Mouse (Mus musculus) right cerebral cortex, postnatal 10 days (tissue): ENCODE measurements at regions not wholly inside any gene's neighbourhood (a gene's known extent, or its start where the extent isn't known, plus 50 kb on each side); places are given as distances from the start of the nearest gene placed in this dataset.

Source experiments
- DNase-seq, 2 experiments: peaks; one replicate each; pipeline ENCODE4 v3.0.0; 2021; ENCODE audit warnings: low spot score in 2 of 2

GRCm38 (mm10) chr9:79430417-79430816 lies 288.2 kb downstream of the Col12a1 start:
- no peak for DNase-seq

DNA sequence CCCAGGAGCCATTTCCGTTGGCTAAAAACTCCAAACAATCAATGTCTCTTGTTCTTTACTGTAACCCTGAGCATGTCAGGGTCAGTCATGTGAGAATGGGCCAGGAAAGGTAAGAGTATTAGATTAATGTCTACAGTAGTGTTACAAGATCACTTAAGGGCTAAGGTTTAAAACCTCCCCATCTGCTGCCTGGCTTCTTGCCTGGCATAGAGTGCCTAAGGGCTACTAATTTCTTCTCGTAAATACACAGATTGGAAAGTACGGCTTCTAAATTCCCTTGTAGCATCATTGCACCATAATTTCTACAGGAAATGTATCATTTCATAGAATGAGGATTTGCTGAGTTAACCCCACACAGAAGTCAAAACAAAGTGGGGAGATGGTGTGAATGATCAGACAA lies 281.0 kb downstream of the Col12a1 start:
- DNase-seq: no peak

GRCm38 (mm10) chr9:79439233-79439960 lies 279.2 kb downstream of the Col12a1 start:
- DNase-seq: no peak

DNA sequence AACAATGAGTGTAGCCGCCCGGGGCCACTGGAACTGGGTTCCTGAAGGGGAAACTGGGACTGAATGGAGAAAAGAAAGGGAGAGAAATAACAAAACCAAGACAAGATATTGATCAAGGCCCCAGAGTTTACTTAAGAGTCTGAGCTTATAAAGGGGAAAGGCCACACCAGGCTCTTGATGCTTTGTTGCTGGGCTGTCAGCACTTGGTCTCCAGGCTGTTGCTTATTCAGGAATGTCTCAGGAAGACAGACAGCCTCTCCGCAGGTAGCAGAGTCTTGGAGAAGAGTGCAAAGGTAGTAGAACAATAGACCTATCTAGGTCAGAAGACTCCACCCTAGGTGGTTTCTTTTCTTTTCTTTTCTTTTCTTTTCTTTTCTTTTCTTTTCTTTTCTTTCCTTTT lies 263.4 kb downstream of the Col12a1 start:
- DNase-seq: no peak

GRCm38 (mm10) chr9:79479118-79479517 lies 239.5 kb downstream of the Col12a1 start:
- DNase-seq: no peak

- DNase-seq: no peak
Measured at GRCm38 (mm10) chr9:79500253-79500652, 218.4 kb downstream of the Col12a1 start.

DNA sequence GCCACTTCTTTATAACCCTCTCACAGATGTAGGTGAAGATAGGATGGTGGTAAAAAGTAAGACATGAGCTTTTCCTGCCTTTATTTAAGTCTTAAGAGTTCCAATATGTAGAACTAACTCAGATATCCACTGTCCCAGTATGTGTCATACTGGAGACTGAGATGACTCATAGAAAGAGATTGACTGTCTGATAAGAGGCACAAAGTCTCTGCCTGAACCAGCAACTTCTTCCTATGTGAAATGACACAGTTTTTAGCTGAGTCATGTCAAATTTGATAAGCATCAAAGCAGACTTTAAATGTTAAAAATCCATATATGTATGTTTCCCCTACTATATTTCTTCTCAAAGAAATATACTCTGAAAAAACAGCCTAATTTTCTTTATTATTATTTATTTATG lies 216.6 kb downstream of the Col12a1 start:
- DNase-seq: no peak

GRCm38 (mm10) chr9:79516384-79516783 lies 202.2 kb downstream of the Col12a1 start:
- DNase-seq: no peak

DNA sequence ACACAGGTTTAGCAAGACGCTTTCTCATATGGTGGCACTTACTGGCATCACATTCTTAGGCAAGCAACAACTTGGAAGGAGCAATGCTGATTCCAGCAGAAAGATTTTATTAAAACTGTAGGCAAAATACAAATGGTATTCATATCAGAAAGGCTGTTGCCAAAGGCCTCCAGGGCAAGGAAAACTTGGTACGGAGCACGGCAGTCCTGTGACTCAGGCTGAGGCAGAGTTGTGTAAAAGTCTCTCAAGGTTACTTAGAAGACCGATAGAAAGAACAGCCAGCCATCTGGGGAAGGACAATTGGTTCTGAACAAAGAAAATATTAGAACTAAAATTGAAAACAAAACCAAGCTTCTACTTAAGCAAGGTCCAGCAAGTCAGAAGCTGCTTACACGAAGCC lies 201.2 kb downstream of the Col12a1 start:
- DNase-seq: no peak

GRCm38 (mm10) chr9:79518640-79519039 lies 200.0 kb downstream of the Col12a1 start:
- no peak for DNase-seq

DNA sequence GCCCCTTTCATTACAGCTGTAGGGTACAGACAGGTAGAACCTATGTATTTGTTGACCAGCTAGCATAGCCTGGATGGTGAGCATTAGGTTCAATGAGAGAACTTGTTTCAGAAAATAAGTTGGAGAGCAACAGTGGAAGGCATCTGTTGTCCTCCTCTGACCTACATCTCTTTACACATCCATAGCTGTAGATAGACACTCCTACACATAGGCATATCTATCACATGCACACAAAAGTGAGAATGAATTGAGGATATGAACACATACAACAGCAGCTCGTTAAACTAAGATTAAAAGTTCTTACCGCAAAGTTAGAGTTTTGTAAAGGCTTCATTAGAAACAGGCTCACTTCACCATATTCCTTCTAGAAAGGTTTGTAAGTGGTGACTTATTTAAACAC lies 198.1 kb downstream of the Col12a1 start:
- no peak for DNase-seq

- DNase-seq: peak; percentile 26 to 31
Measured at GRCm38 (mm10) chr9:79523054-79523453, 195.6 kb downstream of the Col12a1 start.

DNA sequence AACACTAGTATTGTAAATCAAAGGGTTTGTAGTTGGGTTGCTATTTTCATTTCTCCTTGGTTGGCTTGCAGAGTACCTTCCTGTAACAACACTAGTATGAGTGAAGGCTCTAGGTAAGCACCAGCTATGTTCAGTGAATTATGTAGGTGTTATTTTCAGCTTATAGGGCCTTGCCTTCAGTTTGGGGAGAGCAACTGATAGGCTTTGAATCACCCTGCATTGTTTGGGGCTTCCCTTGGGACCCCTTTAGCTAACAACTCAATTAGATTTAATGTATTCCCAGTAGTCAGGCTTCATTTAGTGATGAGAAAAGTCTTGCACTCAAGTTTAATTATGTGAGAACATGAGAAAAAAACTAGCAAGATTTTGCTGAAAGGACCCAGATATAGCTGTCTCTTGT lies 193.6 kb downstream of the Col12a1 start:
- no peak for DNase-seq

DNA sequence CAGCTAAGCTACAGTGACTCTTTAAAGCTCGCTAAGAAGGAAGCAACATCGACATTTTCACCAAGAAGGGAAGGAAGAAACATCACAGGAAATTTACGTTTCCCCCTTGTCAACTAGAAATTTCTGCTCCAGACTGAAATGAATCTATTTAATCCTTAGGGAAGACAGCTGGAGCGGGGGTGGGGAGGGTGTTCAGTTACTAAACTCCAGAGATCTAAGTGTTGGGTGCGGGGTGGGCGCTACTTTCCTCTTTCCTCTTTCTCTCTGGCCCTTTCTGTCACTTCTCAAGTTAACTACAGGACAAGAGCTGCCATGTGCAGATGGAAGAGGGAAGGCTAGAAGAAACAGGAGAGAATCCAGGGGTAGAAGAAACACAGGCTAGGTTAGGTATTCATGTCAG lies 192.2 kb downstream of the Col12a1 start:
- peak; percentile 46 to 57 for DNase-seq

DNA sequence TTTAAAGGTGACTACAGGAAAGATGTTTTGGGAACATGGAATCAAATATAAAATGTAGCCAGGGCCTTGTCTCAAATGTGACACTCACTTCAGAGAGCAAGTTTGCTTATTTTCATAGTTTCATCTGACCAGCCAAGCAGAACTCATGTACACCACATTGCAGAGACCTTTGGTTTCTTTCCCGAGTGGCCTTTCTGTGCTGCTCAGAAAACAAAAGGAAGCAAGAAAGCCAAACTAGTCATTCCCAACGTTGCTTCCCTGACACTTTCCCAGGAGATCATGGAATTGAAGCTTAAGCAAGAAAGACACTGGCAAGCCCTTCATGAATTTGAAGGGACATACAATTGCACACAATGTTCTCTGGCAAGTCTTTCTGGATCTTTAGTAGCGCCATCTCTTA lies 191.3 kb downstream of the Col12a1 start:
- DNase-seq: no peak
